Mouse (Mus musculus): Measurements from ENCODE around the gene Lbr. TPM values are rescaled to one million over a fixed set of nuclear protein-coding genes. Genes with fewer than 3 reads are reported as not detected.

Lbr gene
- 39.8 and 51.3 TPM in 2 replicates for total RNA-seq (2014; rRNA removed)
- 29.1 and 30.7 TPM in 2 replicates for polyA plus RNA-seq (2015; fragmentation: Nextera tagmentation; extraction: Ambion mirVana)

DNA sequence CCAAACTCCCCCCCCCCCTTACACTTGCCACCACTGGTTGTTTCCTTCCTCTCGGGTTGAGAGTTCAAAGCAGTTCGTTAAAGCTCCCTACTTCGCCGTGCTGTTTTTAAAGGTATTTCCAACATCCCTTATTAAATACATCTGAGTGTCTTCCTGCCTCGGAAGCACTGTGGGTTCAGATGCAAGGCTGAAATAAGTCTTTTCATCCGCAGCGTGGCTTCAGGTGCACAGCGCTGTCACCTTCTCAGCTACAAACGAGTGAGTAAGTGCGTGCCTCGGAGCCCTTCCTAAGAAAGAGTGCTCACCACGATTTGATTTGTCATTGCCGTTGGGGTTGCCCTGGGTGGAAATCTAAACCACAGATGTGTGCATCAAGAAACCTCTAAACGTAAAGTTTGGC, at the start of gene Lbr:
TSS of gene Lbr (minus strand) at position 266 of the 400 bp plus-strand sequence.
- peaks cover 9% of the 10 kb centered on the region; the same call in 1 of the 2 replicates for H3K4me1 ChIP-seq (ENCODE audit: insufficient read depth, low read length)
- under 1% methylated on average over 14 of the region's 14 CpGs for WGBS

GRCm38 (mm10) chr1:181889670-181890069, 46.8 kb upstream of the Lbr start:
- no peaks in the 10 kb centered on the region for H3K36me3 ChIP-seq (ENCODE audit: insufficient read depth, low read length)
- no peaks in the 10 kb centered on the region for H3K9me3 ChIP-seq (ENCODE audit: low read length)
- TF ChIP-seq CTCF (IDR thresholded peaks at IDR 0.05; ENCODE audit: low read depth) = no peak
- H3K27me3 ChIP-seq (ENCODE audit: insufficient read depth, low read length) = no peaks in the 10 kb centered on the region
- H3K4me1 ChIP-seq (ENCODE audit: insufficient read depth, low read length) = no peaks in the 10 kb centered on the region
- no peak for ATAC-seq
- no peak overlapping the region for H3K4me2 ChIP-seq (ENCODE audit: low read depth, low read length)
- DNase-seq (ENCODE audit: low spot score) = no peak
- 90% methylated on average over 7 of the region's 7 CpGs for WGBS
- H3K27ac ChIP-seq = no peak overlapping the region
- H3K9ac ChIP-seq (replicated peaks; ENCODE audit: low read length) = no peak overlapping the region
- H3K4me3 ChIP-seq (ENCODE audit: low read length) = no peak overlapping the region

More for the DNA sequence above, at the start of gene Lbr:
- Histone ChIP-seq H3K27ac (peak within 1 kb of the TSS; percentile 91), H3K9ac (replicated peaks; ENCODE audit: low read length) (peak within 1 kb of the TSS; percentile 71), H3K4me2 (ENCODE audit: low read depth, low read length) (peak within 1 kb of the TSS; percentile 84), H3K36me3 (ENCODE audit: insufficient read depth, low read length) (no peaks in the 10 kb centered on the region), H3K4me3 (ENCODE audit: low read length) (peak within 1 kb of the TSS; percentile 89), H3K9me3 (ENCODE audit: low read length) (no peaks in the 10 kb centered on the region), H3K27me3 (ENCODE audit: insufficient read depth, low read length) (no peaks in the 10 kb centered on the region)
- no peak for DNase-seq (ENCODE audit: low spot score)
- TF ChIP-seq CTCF (IDR thresholded peaks at IDR 0.05; ENCODE audit: low read depth) = no peak
- no peak for ATAC-seq

DNA sequence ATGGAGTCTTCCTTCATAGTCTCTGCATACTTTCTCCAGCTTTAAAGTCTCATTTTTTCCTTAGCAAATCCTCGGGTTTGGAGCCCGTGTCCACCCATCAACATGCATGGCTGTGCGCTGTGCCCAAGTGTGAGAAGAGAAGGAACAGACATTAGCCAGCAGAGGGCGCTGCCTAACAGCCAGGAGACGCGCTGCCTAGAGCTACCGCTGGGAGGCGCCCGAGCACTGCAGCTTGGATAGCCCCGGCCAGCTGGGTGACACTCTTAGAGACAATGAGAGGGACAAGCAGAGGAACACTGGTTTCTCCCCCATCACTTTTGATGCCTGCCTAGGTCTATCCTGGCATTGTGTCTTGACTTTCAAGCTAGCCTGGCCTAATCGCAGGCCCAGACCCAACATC, 46.0 kb upstream of the Lbr start:
- Histone ChIP-seq H3K4me2 (ENCODE audit: low read depth, low read length) (no peak overlapping the region), H3K27ac (no peak overlapping the region)
- 3% methylated on average over 11 of the region's 11 CpGs for WGBS

GRCm38 (mm10) chr1:181881532-181881931, 38.7 kb upstream of the Lbr start:
- Histone ChIP-seq H3K27ac (peak overlapping the region; percentile 32), H3K4me2 (ENCODE audit: low read depth, low read length) (no peak overlapping the region), H3K27me3 (ENCODE audit: insufficient read depth, low read length) (no peaks in the 10 kb centered on the region), H3K36me3 (ENCODE audit: insufficient read depth, low read length) (no peaks in the 10 kb centered on the region), H3K4me1 (ENCODE audit: insufficient read depth, low read length) (peaks cover 9% of the 10 kb centered on the region; the same call in 1 of the 2 replicates), H3K9me3 (ENCODE audit: low read length) (no peaks in the 10 kb centered on the region), H3K4me3 (ENCODE audit: low read length) (no peak overlapping the region), H3K9ac (replicated peaks; ENCODE audit: low read length) (no peak overlapping the region)
- WGBS = 20% methylated on average over 8 of the region's 8 CpGs
- TF ChIP-seq CTCF (IDR thresholded peaks at IDR 0.05; ENCODE audit: low read depth) = peak; percentile 78
- ATAC-seq = peak; percentile 71
- peak; percentile 87 for DNase-seq (ENCODE audit: low spot score)

More for the DNA sequence above, 46.0 kb upstream of the Lbr start:
- Histone ChIP-seq H3K27me3 (ENCODE audit: insufficient read depth, low read length) (no peaks in the 10 kb centered on the region), H3K4me3 (ENCODE audit: low read length) (no peak overlapping the region), H3K36me3 (ENCODE audit: insufficient read depth, low read length) (no peaks in the 10 kb centered on the region), H3K9ac (replicated peaks; ENCODE audit: low read length) (no peak overlapping the region), H3K4me1 (ENCODE audit: insufficient read depth, low read length) (no peaks in the 10 kb centered on the region), H3K9me3 (ENCODE audit: low read length) (no peaks in the 10 kb centered on the region)
- DNase-seq (ENCODE audit: low spot score) = peak; percentile 89
- peak; percentile 87 for ATAC-seq
- TF ChIP-seq CTCF (IDR thresholded peaks at IDR 0.05; ENCODE audit: low read depth) = peak; percentile 100

GRCm38 (mm10) chr1:181880752-181881325, 38.0 kb upstream of the Lbr start:
- H3K4me3 ChIP-seq (ENCODE audit: low read length) = no peak overlapping the region
- no peak overlapping the region for H3K4me2 ChIP-seq (ENCODE audit: low read depth, low read length)
- H3K9me3 ChIP-seq (ENCODE audit: low read length) = no peaks in the 10 kb centered on the region
- peak; percentile 49 for TF ChIP-seq CTCF (IDR thresholded peaks at IDR 0.05; ENCODE audit: low read depth)
- DNase-seq (ENCODE audit: low spot score) (peak; percentile 57), ATAC-seq (peak; percentile 46; the same call in 1 of the 2 replicates)
- no peaks in the 10 kb centered on the region for H3K27me3 ChIP-seq (ENCODE audit: insufficient read depth, low read length)
- H3K4me1 ChIP-seq (ENCODE audit: insufficient read depth, low read length) = peaks cover 9% of the 10 kb centered on the region; the same call in 1 of the 2 replicates
- peak overlapping the region; percentile 32 for H3K27ac ChIP-seq
- no peak overlapping the region for H3K9ac ChIP-seq (replicated peaks; ENCODE audit: low read length)
- WGBS = 44% methylated on average over 15 of the region's 15 CpGs
- no peaks in the 10 kb centered on the region for H3K36me3 ChIP-seq (ENCODE audit: insufficient read depth, low read length)

GRCm38 (mm10) chr1:181878436-181878835, 35.6 kb upstream of the Lbr start:
- peak; percentile 58 for DNase-seq (ENCODE audit: low spot score)
- Histone ChIP-seq H3K4me1 (ENCODE audit: insufficient read depth, low read length) (peaks cover 9% of the 10 kb centered on the region; the same call in 1 of the 2 replicates), H3K27me3 (ENCODE audit: insufficient read depth, low read length) (no peaks in the 10 kb centered on the region), H3K27ac (peak overlapping the region; percentile 57; the same call in 1 of the 2 replicates), H3K4me2 (ENCODE audit: low read depth, low read length) (no peak overlapping the region), H3K9me3 (ENCODE audit: low read length) (no peaks in the 10 kb centered on the region), H3K36me3 (ENCODE audit: insufficient read depth, low read length) (no peaks in the 10 kb centered on the region), H3K9ac (replicated peaks; ENCODE audit: low read length) (no peak overlapping the region), H3K4me3 (ENCODE audit: low read length) (no peak overlapping the region)
- ATAC-seq = 0 out of 2 replicates have a peak, but pooled peaks have one; percentile 27
- WGBS = 51% methylated on average over 5 of the region's 5 CpGs
- no peak for TF ChIP-seq CTCF (IDR thresholded peaks at IDR 0.05; ENCODE audit: low read depth)

- no peak for TF ChIP-seq CTCF (IDR thresholded peaks at IDR 0.05; ENCODE audit: low read depth)
- ATAC-seq (peak; percentile 44; the same call in 1 of the 2 replicates), DNase-seq (ENCODE audit: low spot score) (peak; percentile 38)
- no peak overlapping the region for H3K4me3 ChIP-seq (ENCODE audit: low read length)
- 50% methylated on average over 5 of the region's 5 CpGs for WGBS
- peak overlapping the region; percentile 49; the same call in 1 of the 2 replicates for H3K27ac ChIP-seq
- no peak overlapping the region for H3K4me2 ChIP-seq (ENCODE audit: low read depth, low read length)
- H3K27me3 ChIP-seq (ENCODE audit: insufficient read depth, low read length) = no peaks in the 10 kb centered on the region
- no peaks in the 10 kb centered on the region for H3K36me3 ChIP-seq (ENCODE audit: insufficient read depth, low read length)
- no peaks in the 10 kb centered on the region for H3K9me3 ChIP-seq (ENCODE audit: low read length)
- peaks cover 8% of the 10 kb centered on the region; the same call in 1 of the 2 replicates for H3K4me1 ChIP-seq (ENCODE audit: insufficient read depth, low read length)
- H3K9ac ChIP-seq (replicated peaks; ENCODE audit: low read length) = no peak overlapping the region
Measured at GRCm38 (mm10) chr1:181877088-181877487, 34.2 kb upstream of the Lbr start.
